Mouse (Mus musculus): ENCODE data around the gene Gm765. TPM values are rescaled to one million over a fixed set of nuclear protein-coding genes. Genes with fewer than 3 reads are reported as not detected.

The Gm765 gene
- total RNA-seq, 2 experiments from 2014 or later = not detected

GRCm38 (mm10) chr6:98212225-98212624 is 130.3 kb downstream of the Gm765 start:
- no peak for DNase-seq

- no peak for DNase-seq
These were observed 132.3 kb downstream of the Gm765 start for GRCm38 (mm10) chr6:98210237-98210636.

DNA sequence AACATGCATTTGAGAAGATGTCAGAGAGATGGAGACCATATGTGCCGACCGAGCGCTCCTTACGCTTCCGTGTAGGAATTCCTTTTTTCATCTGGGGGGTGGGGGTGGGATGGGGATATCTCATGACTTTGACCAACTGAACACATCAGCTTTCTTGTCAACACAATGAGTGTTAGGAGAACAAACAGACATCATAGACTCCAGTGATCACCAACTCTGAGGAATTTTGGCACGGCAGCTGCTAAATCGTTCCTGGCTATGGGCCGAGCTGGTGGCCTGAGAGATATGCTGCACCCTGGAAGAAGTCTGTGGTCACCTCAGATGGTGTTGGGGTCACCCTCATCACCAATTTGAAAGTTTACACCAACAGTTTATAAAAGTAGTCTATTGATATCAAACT is 134.5 kb downstream of the Gm765 start:
- DNase-seq = no peak

DNA sequence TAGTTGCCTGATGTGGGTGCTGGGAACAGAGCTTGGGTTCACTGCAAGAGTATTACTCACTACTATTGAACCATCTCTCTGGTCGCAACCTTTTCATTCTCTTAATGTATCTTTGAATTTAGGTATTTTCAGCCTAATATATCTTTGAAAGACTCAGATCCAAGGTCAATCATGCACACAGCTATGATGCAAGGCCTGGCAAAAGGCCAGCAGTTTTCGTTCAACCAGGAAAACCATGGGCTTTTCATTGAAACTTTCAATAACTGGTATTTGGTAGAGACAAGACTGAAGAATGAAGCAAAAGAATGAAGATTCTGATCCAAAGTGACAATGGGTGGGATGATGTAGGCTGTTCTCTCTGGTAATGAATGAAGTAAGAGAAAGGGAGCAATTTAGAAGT is 143.8 kb downstream of the Gm765 start:
- DNase-seq = peak; percentile 38 to 40

- DNase-seq = no peak
These were observed 151.7 kb downstream of the Gm765 start for GRCm38 (mm10) chr6:98190745-98191442.
